Mouse (Mus musculus) hindbrain, embryonic 11.5 days (tissue): ENCODE measurements around the gene Atxn1. TPM values are rescaled to one million over a fixed set of nuclear protein-coding genes. Genes with fewer than 3 reads are reported as not detected.

Experiments used
- ATAC-seq: fragments of 200-750 bp; cut with Nextera tagmentation; 2 replicates; pipeline ENCODE4 v1.8.0; 2017; ENCODE audit warnings: mild to moderate bottlenecking, moderate TSS enrichment, moderate library complexity; ENCODE audit not compliant: low FRiP score
- DNase-seq: peaks from one replicate; pipeline ENCODE4 v3.0.0-alpha.2; 2015; ENCODE audit warnings: low spot score
- H3K27ac ChIP-seq: fragments of 300-500 bp; sonication (generic); 2 replicates; pipeline ENCODE4 v1.5.1; 2014; ENCODE audit warnings: mild to moderate bottlenecking, low read depth, low read length
- H3K27me3 ChIP-seq: fragments of 300-500 bp; sonication (generic); 2 replicates; pipeline ENCODE4 v1.6.1; 2014; ENCODE audit warnings: mild to moderate bottlenecking, low read length, moderate library complexity, mixed read lengths; ENCODE audit not compliant: control insufficient read depth, insufficient read depth
- H3K36me3 ChIP-seq: fragments of 300-500 bp; sonication (generic); 2 replicates; pipeline ENCODE4 v1.6.1; 2014; ENCODE audit warnings: mild to moderate bottlenecking, low read length, moderate library complexity, mixed read lengths; ENCODE audit not compliant: control insufficient read depth, insufficient read depth
- H3K4me1 ChIP-seq: fragments of 300-500 bp; sonication (generic); replicated peaks from 2 replicates; pipeline ENCODE4 v1.6.1; 2014; ENCODE audit warnings: low read length, mixed read lengths; ENCODE audit not compliant: control insufficient read depth, insufficient read depth
- H3K4me2 ChIP-seq: fragments of 300-500 bp; sonication (generic); replicated peaks from 2 replicates; pipeline ENCODE4 v1.6.1; 2014; ENCODE audit warnings: mild to moderate bottlenecking, low read depth, low read length
- H3K4me3 ChIP-seq: fragments of 300-500 bp; sonication (generic); 2 replicates; pipeline ENCODE4 v1.5.1; 2014; ENCODE audit warnings: low read depth, low read length
- H3K9ac ChIP-seq: fragments of 300-500 bp; sonication (generic); 2 replicates; pipeline ENCODE4 v1.6.1; 2014; ENCODE audit warnings: low read depth, low read length
- H3K9me3 ChIP-seq: fragments of 300-500 bp; sonication (generic); 2 replicates; pipeline ENCODE4 v1.6.1; 2016; ENCODE audit warnings: low read length; ENCODE audit not compliant: control insufficient read depth
- WGBS: fragments of 180-500 bp; shearing (Covaris S2); extraction: QIAGEN DNeasy Blood & Tissue Kit; methylation state at CpG from one replicate; pipeline ENCODE4 v1.1.7; 2014; 5-methylcytosine and 5-hydroxymethylcytosine counted together
- polyA plus RNA-seq: library from polyadenylated mRNA; unstranded; fragments of >200 nt; fragmentation: Nextera tagmentation; extraction: Ambion mirVana; gene quantifications from 2 replicates; pipeline ENCODE4 v1.2.1, GENCODE M21; 2014

Gene Atxn1
- polyA plus RNA-seq, 1 experiment from 2014 or later = 3.2 TPM

DNA sequence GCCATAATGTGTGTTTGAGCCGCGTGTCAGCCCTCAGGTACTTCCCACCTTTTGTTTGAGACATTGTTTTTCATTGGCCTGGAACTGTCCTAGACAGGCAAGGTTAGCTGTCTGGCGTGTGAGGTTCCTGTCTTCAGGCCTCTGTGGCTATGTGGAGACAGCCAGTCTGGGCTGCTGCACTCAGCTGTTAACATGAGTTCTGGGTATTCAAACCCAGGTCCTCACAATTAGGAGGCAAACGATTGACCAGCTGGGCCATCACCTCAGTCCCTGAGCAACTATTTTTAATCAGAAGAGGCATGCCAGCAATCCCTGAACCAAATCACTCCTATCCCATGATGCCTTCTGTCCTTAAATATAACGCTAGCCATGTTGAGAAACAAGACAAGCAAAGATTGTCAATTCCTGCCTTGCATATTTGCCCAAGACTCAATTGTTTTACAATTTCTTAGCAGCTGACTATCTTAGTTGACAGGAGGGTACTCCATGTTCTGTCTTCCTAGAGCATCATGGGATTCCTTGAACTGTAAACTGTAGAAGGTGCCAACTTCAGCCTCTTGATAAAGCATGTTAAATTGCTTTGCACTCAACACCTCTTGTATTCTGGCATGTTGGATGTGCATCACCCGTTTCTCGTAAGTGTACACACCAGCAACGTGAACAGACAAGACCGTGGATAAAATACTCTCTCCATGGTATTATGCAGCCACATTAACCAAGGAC is 428.9 kb downstream of the Atxn1 start:
- Histone ChIP-seq H3K4me1 (0 out of 2 replicates have a peak, but pooled peaks cover 3% of the 10 kb centered on the region), H3K4me3 (no peak overlapping the region), H3K9me3 (no peaks in the 10 kb centered on the region), H3K9ac (no peak overlapping the region), H3K27ac (no peak overlapping the region), H3K36me3 (no peaks in the 10 kb centered on the region), H3K4me2 (no peak overlapping the region), H3K27me3 (no peaks in the 10 kb centered on the region)
- 90% methylated on average over 9 of the region's 9 CpGs for WGBS
- DNase-seq (no peak), ATAC-seq (no peak)

- DNase-seq (no peak), ATAC-seq (no peak)
- Histone ChIP-seq H3K4me2 (no peak overlapping the region), H3K4me1 (peaks cover 2% of the 10 kb centered on the region; the same call in 1 of the 2 replicates), H3K27ac (no peak overlapping the region), H3K36me3 (no peaks in the 10 kb centered on the region), H3K27me3 (no peaks in the 10 kb centered on the region), H3K4me3 (no peak overlapping the region), H3K9ac (no peak overlapping the region), H3K9me3 (no peaks in the 10 kb centered on the region)
- 27% methylated on average over 6 of the region's 6 CpGs for WGBS
These were observed 434.1 kb downstream of the Atxn1 start for GRCm38 (mm10) chr13:45530754-45531153.

DNA sequence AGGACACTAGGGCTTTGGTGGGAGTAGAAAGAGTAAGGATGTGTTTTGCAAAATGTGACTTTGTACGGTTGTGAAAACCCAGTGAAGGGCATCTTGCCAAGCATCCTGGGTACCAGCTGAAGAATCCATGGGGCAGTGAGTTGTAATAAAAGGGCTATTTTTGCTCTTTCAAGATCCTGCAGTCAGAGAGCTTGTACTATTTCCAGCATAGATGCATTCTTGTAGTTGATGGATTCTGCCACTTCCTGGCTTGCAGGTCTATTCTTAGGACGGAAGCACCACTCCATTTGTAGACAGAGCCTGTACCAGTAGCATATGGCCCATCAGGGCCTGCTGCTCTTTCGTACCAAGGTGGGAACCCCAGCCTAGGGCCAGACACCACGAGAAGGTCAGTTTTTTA is 436.0 kb downstream of the Atxn1 start:
- ATAC-seq (no peak), DNase-seq (no peak)
- Histone ChIP-seq H3K4me2 (no peak overlapping the region), H3K27me3 (no peaks in the 10 kb centered on the region), H3K9me3 (no peaks in the 10 kb centered on the region), H3K4me1 (peaks cover 2% of the 10 kb centered on the region; the same call in 1 of the 2 replicates), H3K27ac (no peak overlapping the region), H3K9ac (no peak overlapping the region), H3K36me3 (no peaks in the 10 kb centered on the region), H3K4me3 (no peak overlapping the region)
- 86% methylated on average over 4 of the region's 4 CpGs for WGBS

- WGBS = 82% methylated on average over 11 of the region's 11 CpGs
- Histone ChIP-seq H3K27ac (no peak overlapping the region), H3K4me2 (no peak overlapping the region), H3K9ac (no peak overlapping the region), H3K27me3 (no peaks in the 10 kb centered on the region), H3K4me1 (peaks cover 2% of the 10 kb centered on the region; the same call in 1 of the 2 replicates), H3K36me3 (no peaks in the 10 kb centered on the region), H3K4me3 (no peak overlapping the region), H3K9me3 (no peaks in the 10 kb centered on the region)
- no peak for ATAC-seq
- DNase-seq = no peak
These were observed 437.4 kb downstream of the Atxn1 start for GRCm38 (mm10) chr13:45527232-45527964.

DNA sequence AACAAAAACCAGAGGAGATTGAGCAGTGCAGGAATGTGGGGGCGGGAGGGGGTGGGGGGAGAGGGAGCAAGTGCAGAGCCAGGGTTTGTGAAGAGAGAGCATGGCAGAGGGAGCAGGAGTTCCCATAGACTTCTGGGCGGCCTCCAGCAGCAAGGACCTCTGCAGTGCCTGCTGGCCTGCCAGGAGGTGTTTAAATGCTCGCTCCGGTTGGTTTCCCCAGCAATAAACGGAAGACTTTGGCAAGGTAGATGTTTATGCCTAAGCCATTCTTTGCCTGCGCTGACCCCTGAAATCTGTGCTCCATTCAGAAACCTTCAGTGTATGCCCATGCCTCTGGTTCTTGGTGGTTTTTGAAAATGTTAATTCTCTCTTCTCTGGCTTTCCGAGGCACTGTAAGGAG is 438.6 kb downstream of the Atxn1 start:
- no peak overlapping the region for H3K4me3 ChIP-seq
- no peak overlapping the region for H3K27ac ChIP-seq
- no peaks in the 10 kb centered on the region for H3K27me3 ChIP-seq
- H3K9me3 ChIP-seq = no peaks in the 10 kb centered on the region
- DNase-seq = no peak
- no peak for ATAC-seq
- H3K36me3 ChIP-seq = no peaks in the 10 kb centered on the region
- no peak overlapping the region for H3K9ac ChIP-seq
- peaks cover 2% of the 10 kb centered on the region; the same call in 1 of the 2 replicates for H3K4me1 ChIP-seq
- 43% methylated on average over 6 of the region's 7 CpGs for WGBS
- no peak overlapping the region for H3K4me2 ChIP-seq

DNA sequence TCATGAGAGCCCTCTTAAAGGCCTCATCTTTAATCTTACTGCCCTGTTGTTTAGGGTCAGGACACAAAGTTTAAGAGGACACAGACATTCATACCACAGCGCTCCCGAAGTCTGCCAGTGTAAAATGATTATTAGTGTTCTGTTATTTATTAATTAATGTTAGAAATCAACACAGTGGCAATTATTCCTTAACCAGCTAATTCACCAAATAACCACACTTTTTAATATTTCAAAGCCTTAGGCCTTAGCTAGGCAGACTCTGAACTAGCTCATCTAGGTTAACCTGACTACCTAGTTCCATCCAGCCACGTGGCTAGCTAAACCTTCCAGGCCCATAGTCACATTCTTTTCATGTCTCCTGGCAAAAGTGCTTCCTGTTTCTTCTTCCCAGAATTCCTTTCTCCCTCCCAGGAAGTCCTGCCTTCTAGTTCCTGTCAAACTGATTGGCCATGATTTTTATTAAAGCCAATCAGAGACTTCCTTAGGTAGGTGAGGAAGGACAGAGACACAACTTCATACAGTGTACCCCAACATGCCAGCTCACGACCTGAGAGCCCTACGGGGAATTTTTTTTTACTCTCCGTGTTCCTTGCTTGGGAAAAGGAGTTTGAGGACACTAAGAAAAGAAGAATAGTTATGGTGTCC is 439.9 kb downstream of the Atxn1 start:
- Histone ChIP-seq H3K27ac (no peak overlapping the region), H3K9ac (no peak overlapping the region), H3K4me3 (no peak overlapping the region), H3K36me3 (no peaks in the 10 kb centered on the region), H3K4me2 (no peak overlapping the region), H3K27me3 (no peaks in the 10 kb centered on the region), H3K4me1 (no peaks in the 10 kb centered on the region), H3K9me3 (no peaks in the 10 kb centered on the region)
- WGBS = 91% methylated on average over 6 of the region's 6 CpGs
- DNase-seq (no peak), ATAC-seq (no peak)

DNA sequence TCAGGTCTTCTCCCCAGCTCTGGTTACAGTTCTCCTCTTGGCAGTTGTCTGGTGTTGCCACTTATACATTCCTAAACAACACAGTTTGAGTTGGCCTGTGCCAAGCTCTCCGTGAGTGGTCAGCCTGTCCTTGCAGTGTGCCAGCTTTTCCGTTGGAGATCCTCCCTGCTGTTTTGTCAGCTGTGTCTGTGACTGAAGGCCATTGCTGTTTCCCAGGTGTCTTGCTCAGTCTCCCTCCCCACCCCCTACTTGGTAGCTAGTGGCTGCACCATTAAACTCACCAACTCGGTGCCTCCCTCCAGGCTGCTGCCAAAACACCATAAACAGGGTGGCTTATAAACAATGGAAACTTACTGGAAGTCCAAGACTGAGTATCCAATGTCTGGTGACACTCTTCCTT is 440.5 kb downstream of the Atxn1 start:
- Histone ChIP-seq H3K36me3 (no peaks in the 10 kb centered on the region), H3K4me1 (no peaks in the 10 kb centered on the region), H3K9ac (no peak overlapping the region), H3K4me3 (no peak overlapping the region), H3K4me2 (no peak overlapping the region), H3K9me3 (no peaks in the 10 kb centered on the region), H3K27ac (no peak overlapping the region), H3K27me3 (no peaks in the 10 kb centered on the region)
- DNase-seq = no peak
- 64% methylated on average over 3 of the region's 3 CpGs for WGBS
- no peak for ATAC-seq

GRCm38 (mm10) chr13:45516501-45517393 is 448.1 kb downstream of the Atxn1 start:
- Histone ChIP-seq H3K9me3 (no peaks in the 10 kb centered on the region), H3K4me2 (peak overlapping the region; percentile 48), H3K4me1 (peaks cover 7% of the 10 kb centered on the region), H3K4me3 (peak overlapping the region; percentile 9), H3K36me3 (no peaks in the 10 kb centered on the region), H3K27ac (peak overlapping the region; percentile 52), H3K27me3 (no peaks in the 10 kb centered on the region), H3K9ac (peak overlapping the region; percentile 42)
- peak; percentile 78 for DNase-seq
- WGBS = 4% methylated on average over 24 of the region's 24 CpGs
- ATAC-seq = peak; percentile 85
